Mouse (Mus musculus) ES-Bruce4 (cell line): ENCODE data around the gene Brpf1. TPM values are rescaled to one million over a fixed set of nuclear protein-coding genes. Genes with fewer than 3 reads are reported as not detected.

Source experiments
- H3K27ac ChIP-seq: 2 replicates; pipeline ENCODE4 v1.5.1; 2012; ENCODE audit warnings: low read length, inconsistent platforms; ENCODE audit not compliant: insufficient read depth
- H3K27me3 ChIP-seq: 2 replicates; pipeline ENCODE4 v1.6.1; 2012; ENCODE audit warnings: mild to moderate bottlenecking, low read length, inconsistent platforms; ENCODE audit not compliant: control insufficient read depth, poor library complexity, insufficient read depth, severe bottlenecking
- H3K36me3 ChIP-seq: 2 replicates; pipeline ENCODE4 v1.6.1; 2012; ENCODE audit warnings: inconsistent platforms, mild to moderate bottlenecking, low read length, moderate library complexity; ENCODE audit not compliant: control insufficient read depth, poor library complexity, insufficient read depth, severe bottlenecking
- H3K4me1 ChIP-seq: one replicate; pipeline ENCODE4 v1.8.1; 2011; ENCODE audit warnings: low read length; ENCODE audit not compliant: control insufficient read depth, insufficient read depth
- H3K4me3 ChIP-seq: 2 replicates; pipeline ENCODE4 v1.5.1; 2011; ENCODE audit warnings: low read depth, mild to moderate bottlenecking, low read length
- H3K9ac ChIP-seq: 2 replicates; pipeline ENCODE4 v1.6.1; 2012; ENCODE audit warnings: low read depth, mild to moderate bottlenecking, inconsistent platforms; ENCODE audit not compliant: poor library complexity, severe bottlenecking
- H3K9me3 ChIP-seq: replicated peaks from 2 replicates; pipeline ENCODE4 v1.6.1; 2012; ENCODE audit warnings: mild to moderate bottlenecking, low read length, inconsistent platforms; ENCODE audit not compliant: control insufficient read depth, poor library complexity, insufficient read depth, severe bottlenecking
- CTCF ChIP-seq: IDR thresholded peaks from one replicate; pipeline ENCODE4 v1.8.1; 2011; ENCODE audit warnings: low read depth, low read length
- EP300 ChIP-seq: IDR thresholded peaks from 2 replicates; pipeline ENCODE4 v1.6.1; 2011; ENCODE audit warnings: low read depth, low read length; ENCODE audit not compliant: insufficient read depth
- POLR2A ChIP-seq: IDR thresholded peaks from one replicate; pipeline ENCODE4 v1.8.1; 2011; ENCODE audit warnings: low read length; ENCODE audit not compliant: insufficient read depth
- polyA plus RNA-seq: library from polyadenylated mRNA; stranded (reverse); fragments of >200 nt; gene quantifications from 2 replicates; pipeline ENCODE4 v1.2.4, GENCODE M21; 2011; ENCODE audit warnings: low read depth; ENCODE audit not compliant: missing spikeins, insufficient read depth, insufficient read length

The Brpf1 gene
- polyA plus RNA-seq, 1 experiment = 26.7 TPM

DNA sequence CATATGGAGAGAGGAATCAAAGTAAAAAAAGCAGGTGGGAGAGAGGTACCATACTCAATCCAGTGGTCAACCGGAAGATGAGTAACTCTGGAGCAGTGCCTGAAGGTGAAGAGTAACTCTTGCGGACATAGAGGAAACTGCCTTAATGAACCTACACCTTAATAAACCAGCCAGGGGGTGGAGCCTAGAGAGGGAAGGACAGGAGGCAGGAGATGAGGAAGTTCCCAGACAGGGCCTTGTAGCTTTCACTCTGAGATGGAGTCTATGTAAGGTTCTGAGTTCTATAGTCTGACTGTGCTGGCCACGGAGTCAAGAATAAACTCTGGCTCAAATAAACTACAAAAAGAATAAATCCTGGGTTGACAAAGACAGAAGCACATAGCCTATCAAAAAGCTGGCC lies 22.0 kb upstream of the Brpf1 start:
- H3K9ac ChIP-seq = no peak overlapping the region
- no peaks in the 10 kb centered on the region for H3K9me3 ChIP-seq
- peaks cover 2% of the 10 kb centered on the region for H3K4me1 ChIP-seq
- H3K27me3 ChIP-seq = no peaks in the 10 kb centered on the region
- TF ChIP-seq EP300 (no peak), CTCF (no peak), POLR2A (no peak)
- no peak overlapping the region for H3K4me3 ChIP-seq
- H3K36me3 ChIP-seq = no peaks in the 10 kb centered on the region
- no peak overlapping the region for H3K27ac ChIP-seq

DNA sequence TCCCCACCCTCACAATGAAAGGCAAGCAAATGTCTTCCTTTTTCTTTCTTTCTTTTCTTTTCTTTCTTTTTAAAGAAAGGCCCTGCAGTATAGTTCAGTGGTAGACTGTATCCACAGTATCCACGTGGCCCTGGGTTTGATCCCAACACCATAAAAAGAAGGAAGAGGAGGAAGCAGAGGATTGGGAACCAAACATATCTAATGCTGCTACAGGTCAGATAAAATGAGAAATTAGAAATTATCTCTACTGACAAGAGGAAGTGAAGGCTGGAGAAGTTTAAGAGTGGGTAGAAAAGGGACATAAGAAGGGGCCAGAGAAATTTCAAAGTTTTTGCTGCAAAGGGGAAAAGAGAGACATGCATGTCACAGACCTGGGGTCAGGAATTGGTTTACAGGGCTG lies 20.6 kb upstream of the Brpf1 start:
- Histone ChIP-seq H3K9me3 (no peaks in the 10 kb centered on the region), H3K9ac (no peak overlapping the region), H3K4me1 (peaks cover 2% of the 10 kb centered on the region), H3K4me3 (no peak overlapping the region), H3K36me3 (no peaks in the 10 kb centered on the region), H3K27ac (no peak overlapping the region), H3K27me3 (no peaks in the 10 kb centered on the region)
- no peak for TF ChIP-seq EP300
- TF ChIP-seq CTCF = no peak
- TF ChIP-seq POLR2A = no peak

DNA sequence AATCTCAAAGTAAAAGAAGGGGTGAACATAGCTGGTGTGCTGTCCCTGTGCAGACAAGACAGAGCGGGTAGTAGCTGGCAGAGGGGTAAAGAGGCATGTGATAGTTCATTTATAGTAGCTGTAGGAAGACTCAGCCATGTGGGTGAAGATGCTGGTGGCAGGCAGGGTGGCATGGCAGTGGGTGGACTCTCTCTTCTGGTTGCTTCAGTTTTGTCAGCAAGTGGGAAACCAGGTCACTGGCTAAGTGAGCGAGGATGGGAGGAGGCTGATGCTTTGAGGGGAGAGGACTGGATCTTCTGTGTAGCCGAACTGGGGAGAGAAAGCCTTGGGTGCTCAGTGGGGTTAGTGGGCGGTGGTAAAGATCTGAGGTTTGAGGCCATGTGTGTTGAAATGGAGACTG lies 19.7 kb upstream of the Brpf1 start:
- H3K27me3 ChIP-seq = no peaks in the 10 kb centered on the region
- TF ChIP-seq EP300 (no peak), POLR2A (no peak), CTCF (no peak)
- H3K9me3 ChIP-seq = no peaks in the 10 kb centered on the region
- no peak overlapping the region for H3K9ac ChIP-seq
- peaks cover 2% of the 10 kb centered on the region for H3K4me1 ChIP-seq
- no peaks in the 10 kb centered on the region for H3K36me3 ChIP-seq
- no peak overlapping the region for H3K4me3 ChIP-seq
- no peak overlapping the region for H3K27ac ChIP-seq

DNA sequence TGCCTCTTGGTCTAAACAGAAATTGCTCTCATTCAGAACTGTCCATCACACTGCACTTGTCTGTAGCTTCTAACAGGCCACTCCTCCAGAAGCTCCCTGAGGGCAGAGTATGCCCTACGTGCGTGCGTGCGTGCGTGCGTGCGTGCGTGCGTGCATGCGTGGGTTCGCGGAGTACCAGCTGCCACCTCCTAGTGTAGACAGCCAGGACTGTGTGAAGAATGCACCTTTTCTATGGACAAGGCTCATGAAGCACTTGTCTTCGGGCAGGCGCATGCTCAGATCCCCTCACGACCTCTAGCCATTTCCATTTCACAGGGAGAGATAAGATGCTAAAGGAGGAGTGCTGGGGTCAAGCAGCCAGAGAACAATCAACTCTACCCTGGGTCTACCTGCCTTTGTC lies 17.6 kb upstream of the Brpf1 start:
- no peaks in the 10 kb centered on the region for H3K36me3 ChIP-seq
- no peaks in the 10 kb centered on the region for H3K27me3 ChIP-seq
- no peak overlapping the region for H3K27ac ChIP-seq
- no peak for TF ChIP-seq CTCF
- no peak overlapping the region for H3K4me3 ChIP-seq
- no peak overlapping the region for H3K9ac ChIP-seq
- H3K9me3 ChIP-seq = no peaks in the 10 kb centered on the region
- peaks cover 2% of the 10 kb centered on the region for H3K4me1 ChIP-seq

DNA sequence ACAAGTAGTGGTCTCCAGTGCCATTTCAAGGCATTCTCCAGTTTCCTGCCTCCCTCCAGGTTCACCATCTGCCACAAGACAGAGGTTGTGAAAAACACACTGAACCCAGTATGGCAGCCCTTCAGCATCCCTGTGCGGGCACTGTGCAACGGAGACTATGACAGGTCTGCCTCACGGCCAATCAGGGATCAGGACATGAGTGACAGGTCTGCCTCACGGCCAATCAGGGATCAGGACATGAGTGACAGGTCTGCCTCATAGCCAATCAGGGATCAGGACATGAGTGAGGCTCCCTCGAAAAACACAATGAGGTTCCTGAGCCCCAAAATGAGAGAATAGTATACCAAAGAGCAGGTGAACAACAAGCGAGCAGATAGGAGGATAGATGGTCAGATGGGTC lies 16.6 kb upstream of the Brpf1 start:
- Histone ChIP-seq H3K4me1 (no peaks in the 10 kb centered on the region), H3K4me3 (no peak overlapping the region), H3K36me3 (no peaks in the 10 kb centered on the region), H3K9ac (no peak overlapping the region), H3K27ac (no peak overlapping the region), H3K27me3 (no peaks in the 10 kb centered on the region), H3K9me3 (no peaks in the 10 kb centered on the region)
- TF ChIP-seq EP300 (no peak), CTCF (no peak), POLR2A (no peak)

DNA sequence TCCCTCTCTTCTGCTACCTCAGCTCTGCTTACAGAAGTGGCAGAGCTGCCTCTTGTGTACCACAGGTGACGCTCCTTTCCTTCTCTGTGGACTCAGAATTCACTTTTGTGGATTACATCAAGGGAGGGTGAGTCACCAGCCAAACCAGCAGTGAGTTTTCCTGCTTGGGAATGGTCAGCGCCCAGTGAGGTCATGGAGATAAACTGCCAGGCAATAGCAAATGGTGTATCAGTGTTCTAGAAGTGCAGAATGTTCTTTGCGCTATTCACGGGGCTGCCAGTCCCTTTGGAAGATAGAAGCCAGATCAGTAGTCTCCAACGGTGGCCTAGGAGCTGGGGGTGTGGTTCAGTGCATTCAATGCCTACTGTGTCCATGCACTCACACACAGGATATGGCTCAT lies 14.0 kb upstream of the Brpf1 start:
- Histone ChIP-seq H3K4me1 (no peaks in the 10 kb centered on the region), H3K27me3 (no peaks in the 10 kb centered on the region), H3K9ac (no peak overlapping the region), H3K9me3 (no peaks in the 10 kb centered on the region), H3K36me3 (no peaks in the 10 kb centered on the region), H3K4me3 (no peak overlapping the region), H3K27ac (no peak overlapping the region)
- TF ChIP-seq EP300 (no peak), CTCF (no peak), POLR2A (no peak)
